Mouse (Mus musculus) G1E-ER4 (cell line): ENCODE measurements around the gene I830077J02Rik. TPM values are rescaled to one million over a fixed set of nuclear protein-coding genes. Genes with fewer than 3 reads are reported as not detected.

ENCODE experiments used
- GATA1 ChIP-seq: IDR thresholded peaks from one replicate; pipeline ENCODE4 v1.8.0; 2012; ENCODE audit warnings: low read length, inconsistent platforms
- polyA plus RNA-seq: library from polyadenylated mRNA; stranded (reverse); fragments of >175 nt; gene quantifications from 2 replicates; pipeline ENCODE4 v1.2.3, GENCODE M21; 2012

I830077J02Rik gene
- 0.56 TPM in 2 replicates for polyA plus RNA-seq

DNA sequence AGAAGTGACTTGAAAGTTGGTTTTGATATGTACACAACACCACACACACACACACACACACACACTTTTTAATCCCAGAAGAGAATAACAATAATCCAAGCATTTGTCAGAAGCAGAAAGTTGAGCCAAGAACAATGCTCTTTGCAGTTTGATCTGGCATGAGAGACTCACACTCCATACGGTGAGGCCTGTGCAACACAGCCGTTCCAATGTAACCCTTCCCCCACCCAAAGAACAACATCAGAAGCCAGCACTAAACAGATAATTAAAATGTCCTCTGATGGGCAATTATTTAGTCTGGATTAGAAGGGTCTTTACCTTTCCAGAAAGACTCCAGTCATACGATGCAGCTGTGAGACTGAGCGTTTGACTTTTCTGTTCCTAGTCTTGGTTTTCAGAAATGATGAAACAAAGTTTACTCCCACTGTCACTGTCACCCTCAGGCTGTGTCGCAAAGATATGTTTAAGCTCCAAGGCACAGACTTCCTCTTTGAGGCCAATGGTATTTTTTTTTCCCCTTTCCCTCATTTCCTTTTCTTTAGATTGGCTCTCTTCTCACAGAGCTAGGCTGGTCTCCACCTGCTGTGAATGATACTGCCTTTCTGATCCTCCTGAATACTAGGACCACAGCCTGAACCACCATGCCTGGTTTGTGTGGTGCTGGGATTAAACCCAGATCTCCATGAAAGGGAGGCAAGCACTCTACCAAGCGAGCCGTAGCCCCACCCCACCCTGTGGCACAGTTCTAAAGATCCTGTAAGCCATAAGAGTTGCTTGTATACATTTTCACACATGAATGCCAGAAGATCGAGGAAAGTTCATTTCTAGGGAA lies at the start of gene I830077J02Rik:
I830077J02Rik (minus strand) TSS at position 425 of the 832 bp plus-strand sequence.
- TF ChIP-seq GATA1, result no peak

DNA sequence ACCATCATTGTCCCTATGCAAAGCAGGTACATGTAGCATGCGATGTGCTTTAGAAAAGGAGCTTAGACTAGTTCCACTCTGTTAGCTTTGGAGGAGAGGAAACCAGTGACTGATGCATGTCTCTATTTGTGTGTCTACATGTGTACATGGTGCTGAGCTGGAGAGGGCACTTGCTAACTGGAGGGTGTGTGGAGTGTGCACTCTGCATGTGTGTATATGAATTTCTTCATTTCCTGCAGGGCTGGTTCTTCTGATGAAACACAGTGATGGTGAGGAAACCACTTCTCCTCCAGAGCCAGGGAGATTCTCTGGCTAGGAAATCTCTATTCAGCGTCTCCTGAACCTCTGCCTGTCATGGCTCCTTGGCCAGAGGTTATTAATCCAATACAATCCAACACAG lies 41.7 kb upstream of the I830077J02Rik start:
- no peak for TF ChIP-seq GATA1

DNA sequence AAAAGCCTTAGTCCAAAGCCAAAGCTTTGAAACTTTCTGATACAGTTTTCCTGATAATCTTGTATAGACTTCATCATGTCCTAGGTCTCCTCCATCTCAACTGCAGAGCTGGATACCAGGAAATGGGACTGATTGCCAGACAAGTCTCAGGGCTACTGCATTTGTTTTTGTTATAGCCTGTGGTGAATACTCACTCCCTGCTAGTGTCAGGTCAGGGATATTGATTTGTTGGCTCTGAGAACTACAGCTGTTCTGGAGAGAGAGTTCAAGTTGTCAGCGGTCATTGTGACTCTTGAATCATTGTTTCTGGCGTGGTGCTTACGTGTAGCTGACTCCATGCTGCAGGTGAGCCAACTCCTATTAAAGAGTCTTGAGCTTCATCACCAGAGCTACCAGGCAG lies 40.9 kb upstream of the I830077J02Rik start, which contains the start of gene Ovgp1:
Ovgp1 (plus strand) TSS at position 301 of the 400 bp plus-strand sequence.
- TF ChIP-seq GATA1, result no peak

DNA sequence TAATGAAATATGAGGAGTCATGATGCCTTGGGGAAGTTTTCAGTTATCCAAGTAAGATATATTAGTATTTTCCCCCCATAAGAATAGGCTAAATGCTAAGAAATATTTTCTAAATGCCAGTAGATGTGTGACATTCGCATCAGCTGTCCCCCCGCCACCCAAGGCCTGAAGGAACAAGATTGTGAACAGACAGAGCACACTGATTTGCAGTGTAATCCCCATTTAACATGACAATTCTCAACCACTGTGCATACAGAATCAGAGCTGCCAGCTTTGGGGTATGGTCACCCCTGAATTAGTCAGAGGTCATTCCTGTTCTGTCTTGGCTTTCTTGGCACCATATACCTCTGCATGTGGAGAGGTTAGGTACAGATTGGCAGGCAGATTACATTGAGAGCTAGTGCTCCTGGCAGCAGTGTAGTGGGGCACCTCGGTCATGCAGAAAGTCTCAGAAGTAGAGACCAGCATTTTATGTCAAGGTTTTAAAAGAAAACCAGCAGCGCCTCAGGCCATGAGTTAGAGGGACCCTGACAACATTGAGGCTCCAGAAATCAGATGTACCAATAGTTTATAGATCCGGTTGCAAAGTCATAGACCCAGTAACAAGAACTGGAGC lies 39.5 kb upstream of the I830077J02Rik start:
- no peak for TF ChIP-seq GATA1

DNA sequence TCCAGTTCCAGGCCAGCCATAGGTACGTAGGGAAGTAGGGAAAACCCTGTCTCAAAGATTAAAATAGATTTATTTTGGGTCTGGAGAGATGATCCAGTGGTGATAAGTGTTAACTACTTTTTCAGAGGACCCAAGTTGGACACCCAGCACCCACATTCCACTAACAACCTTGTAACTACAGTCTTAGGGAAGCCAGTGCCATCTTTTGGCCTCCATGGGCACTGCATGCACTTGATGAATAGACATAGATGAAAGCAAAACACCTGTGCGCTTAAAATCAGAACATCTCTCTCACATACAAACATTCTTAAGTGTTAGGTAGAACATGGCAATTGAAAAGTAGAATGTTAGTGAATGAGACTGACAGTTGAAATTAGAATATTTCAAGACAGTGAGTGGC lies 28.2 kb upstream of the I830077J02Rik start:
- no peak for TF ChIP-seq GATA1

DNA sequence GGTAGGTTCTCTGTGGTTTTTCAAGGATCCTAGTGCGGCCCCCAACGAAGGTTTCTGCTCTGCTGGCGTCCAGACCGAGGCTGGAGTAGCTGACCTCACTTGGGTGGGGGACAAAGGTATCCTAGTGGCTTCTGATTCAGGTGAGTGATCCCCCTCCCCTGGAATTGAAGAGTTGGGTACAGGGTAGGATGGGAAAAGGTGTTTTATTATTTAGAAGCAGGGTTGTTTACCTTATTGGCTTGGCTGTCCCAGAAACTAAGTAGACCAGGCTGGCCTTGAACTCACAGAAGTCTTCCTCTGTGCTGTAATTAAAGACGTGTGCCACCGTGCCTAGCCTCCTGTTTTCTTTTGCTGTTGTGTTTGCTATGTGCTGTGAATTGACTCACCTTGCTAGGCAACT lies 27.5 kb upstream of the I830077J02Rik start, which contains the start of gene Atp5f1:
Atp5f1 (minus strand) TSS at position 101 of the 400 bp plus-strand sequence.
- TF ChIP-seq GATA1, result no peak

DNA sequence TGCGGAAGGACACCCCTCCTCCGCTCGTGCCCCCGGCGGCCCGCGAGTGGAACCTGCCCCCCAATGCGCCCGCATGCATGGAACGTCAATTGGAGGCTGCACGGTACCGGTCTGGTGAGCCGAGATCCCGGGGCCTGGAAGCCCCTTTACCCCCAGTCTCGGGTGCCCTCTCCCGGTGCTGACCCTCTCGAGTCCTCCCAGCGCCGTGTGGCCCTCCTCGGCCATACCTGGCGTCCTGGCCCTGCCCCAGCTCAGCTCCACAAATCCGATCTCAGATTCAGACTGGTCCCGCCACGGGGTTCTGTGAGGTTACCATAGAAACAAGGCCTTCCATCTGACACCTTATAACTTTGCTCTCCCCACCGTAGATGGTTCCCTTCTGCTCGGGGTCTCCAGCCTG lies 27.1 kb upstream of the I830077J02Rik start:
- TF ChIP-seq GATA1, result no peak

DNA sequence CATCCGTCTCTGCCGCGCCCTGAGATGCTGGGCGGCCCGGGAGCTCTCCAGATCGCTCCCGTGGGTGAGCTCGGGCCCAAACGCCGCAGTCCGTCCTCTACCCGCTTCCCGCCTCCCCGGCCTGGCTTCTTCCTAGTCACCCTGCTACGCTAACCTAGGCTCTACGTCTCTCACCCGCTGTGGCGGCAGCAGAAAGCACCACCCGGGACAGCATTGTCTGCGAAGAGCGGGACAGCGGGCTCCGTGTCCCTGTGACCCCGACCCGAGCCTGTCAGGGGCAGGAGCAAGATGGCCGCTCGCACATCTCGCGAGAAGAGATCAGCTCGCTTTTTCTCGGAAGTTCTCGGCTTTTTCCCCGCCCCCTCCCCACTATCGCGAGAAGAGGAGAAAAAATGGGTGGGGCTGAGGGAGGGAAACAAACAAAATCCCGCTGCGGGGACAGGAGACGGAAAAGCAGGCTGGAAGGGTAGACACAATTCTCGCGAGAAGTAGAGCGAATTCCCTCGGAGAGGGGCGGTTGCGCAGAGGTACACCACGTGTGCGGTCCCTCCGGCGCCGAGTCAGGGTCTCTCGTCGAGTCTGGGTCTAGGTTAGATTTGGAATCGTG lies 26.6 kb upstream of the I830077J02Rik start, which contains the start of gene Wdr77:
Wdr77 (plus strand) TSS at position 396 of the 607 bp plus-strand sequence.
- TF ChIP-seq GATA1, result no peak

DNA sequence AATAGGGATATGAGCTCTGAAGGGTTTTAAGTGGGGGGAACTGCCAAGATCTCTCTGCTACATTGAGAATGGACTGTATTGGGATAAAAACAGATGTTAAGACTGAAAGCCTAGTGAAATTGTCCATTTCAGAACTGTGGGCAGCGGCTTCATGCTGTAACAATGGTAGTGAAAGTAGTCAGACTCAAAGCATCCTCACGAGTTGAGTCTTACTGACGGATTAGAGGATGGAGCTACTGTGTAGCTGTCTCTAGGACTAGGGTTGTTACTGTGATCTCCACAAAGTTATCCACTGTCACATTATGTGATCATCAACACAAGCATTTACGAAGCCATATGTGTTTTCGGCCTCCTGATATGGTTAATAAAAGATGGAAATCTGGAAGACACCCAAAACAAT lies 25.7 kb upstream of the I830077J02Rik start:
- TF ChIP-seq GATA1, result no peak

DNA sequence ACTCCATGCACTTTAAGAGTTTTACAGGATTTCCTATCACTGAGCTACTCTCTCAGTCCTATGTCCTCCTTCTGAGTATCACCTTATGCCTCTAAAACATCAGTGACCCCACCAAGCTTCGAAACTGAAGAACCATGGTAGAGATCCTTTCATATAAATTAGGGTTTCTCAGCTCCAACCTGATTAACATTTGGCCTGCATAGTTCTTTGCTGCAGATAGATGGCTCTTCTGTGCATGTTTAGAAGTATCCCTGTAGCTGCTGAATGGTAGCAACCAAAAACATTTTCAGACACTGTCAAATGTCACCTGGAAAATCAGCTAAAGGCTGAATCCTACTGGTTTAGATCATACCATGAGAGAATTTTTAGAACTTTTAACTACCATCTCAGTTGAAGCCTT lies 24.8 kb upstream of the I830077J02Rik start:
- TF ChIP-seq GATA1, result no peak

DNA sequence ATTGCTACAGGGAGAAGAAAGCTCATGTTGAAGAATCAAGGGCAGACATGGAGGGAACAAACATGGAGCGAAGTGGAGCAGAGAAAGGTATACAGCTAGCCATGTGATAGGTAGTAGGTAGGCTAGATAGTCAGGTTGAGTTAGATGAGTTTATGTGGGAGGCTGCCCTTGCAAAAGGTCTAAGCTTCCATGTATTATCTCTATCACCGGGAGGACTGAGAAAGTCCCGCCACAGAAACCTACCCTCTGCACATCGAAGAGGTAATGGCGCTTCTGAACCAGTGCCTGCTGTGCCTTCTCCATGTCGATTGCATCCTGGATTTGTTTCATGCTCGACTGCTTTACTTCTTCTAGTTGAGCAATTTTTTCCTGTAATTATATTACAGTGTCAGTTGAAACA lies 18.9 kb upstream of the I830077J02Rik start:
- TF ChIP-seq GATA1, result no peak

DNA sequence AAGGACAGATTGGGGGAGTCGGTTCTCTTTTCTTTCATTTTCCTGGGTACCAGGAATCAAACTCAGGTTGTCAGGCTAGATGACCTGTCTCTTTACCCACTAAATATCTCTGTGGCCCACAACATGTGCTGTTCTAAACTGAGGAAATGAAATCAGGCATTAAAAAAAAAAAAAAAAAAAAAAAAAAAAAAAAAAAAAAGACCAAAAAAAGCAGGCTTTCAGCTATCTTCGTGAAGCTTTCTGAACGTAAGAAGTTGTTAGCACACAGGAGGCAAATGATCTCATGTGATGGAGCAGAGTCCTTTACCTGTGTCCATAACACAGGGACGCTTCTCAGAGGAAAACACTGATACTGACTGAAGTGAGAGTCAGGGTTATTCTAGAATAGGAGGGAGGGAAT lies 3.6 kb upstream of the I830077J02Rik start:
- no peak for TF ChIP-seq GATA1

DNA sequence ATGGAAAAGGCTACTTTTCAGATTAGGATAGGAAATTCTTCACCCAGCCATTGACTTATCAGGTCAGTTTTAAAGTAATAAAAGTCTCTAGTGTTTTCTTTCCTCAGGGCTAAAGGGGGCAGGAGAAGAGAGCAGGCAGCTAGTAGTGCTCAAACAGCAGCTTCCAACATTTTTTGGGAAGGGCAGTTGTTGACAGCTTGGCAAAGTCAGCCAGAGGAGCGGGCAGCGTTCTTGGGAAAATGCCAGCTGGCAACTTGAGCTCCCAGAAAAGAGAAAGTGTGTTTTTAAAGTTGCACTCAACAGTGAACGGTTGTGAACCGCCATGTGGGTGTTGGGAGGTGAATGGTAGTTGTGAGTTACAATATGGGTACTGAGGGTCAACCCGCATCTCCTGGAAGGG lies 2.6 kb upstream of the I830077J02Rik start:
- no peak for TF ChIP-seq GATA1

DNA sequence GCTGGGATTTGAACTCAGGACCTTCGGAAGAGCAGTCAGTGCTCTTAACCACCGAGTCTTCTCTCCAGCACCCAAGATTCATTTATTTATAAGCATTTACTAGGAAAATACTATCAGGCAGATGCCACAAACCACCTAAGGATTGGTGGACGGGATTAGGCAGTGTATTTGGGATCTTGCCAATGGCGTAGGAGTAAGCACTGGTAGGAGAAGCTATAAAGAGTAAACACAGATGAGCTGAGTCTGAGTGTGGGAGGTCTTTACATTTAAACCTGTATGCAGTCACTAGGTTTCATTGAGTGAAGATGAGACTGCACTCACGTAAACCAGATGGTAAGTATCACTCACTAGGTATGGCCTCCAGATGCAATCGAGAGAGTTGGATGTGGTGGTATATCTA lies 1.5 kb upstream of the I830077J02Rik start:
- no peak for TF ChIP-seq GATA1

DNA sequence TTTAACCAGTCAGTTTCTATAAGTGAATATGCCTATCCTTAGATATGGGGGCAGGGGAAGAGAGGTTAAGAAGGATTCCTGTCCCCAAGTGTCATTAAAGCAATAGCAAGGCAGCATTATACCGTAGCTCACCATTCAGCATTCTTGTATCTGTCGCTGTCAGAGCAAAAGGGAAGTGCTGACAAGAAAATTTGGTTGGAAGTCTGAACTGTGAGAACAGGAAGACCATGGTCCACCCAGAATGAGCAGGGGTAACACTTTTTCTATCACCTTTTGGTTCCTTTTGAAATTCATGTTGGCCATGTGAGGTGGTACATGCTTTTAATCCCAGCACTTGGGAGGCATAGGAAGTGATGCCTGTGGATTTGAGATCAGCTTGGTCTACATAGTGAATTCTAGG lies 1.4 kb downstream of the I830077J02Rik start:
- no peak for TF ChIP-seq GATA1

DNA sequence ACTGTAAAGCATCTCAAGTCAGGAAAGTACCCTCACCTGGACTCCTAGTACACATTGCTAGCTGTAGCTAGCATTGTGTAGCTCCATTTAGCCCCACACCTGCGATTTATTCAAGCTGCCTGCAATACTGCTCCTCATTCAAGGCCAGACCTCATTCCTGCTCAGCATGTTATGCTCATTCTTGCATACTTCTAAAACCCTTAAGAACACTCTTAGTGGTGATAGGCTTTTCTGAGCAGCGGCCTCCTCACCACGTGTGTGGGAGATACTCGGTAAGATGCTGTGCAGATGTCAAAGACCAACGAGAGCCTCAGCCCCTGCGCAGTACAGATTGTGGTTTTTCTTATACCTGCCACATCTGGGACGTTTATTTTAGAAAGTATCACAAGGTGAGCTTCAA lies 2.6 kb downstream of the I830077J02Rik start:
- no peak for TF ChIP-seq GATA1
